Mouse (Mus musculus): ENCODE data around the gene Scyl2.
"Not testable (repeated sequence)": the region's sequence is repeated elsewhere in the genome, so short reads cannot be mapped to it uniquely, and the experiment has no call there.

Gene Scyl2

GRCm38 (mm10) chr10:89686139-89686808 lies at the start of gene Scyl2:
Scyl2 (minus strand) TSS chr10:89686285.
- peak; percentile 88 for DNase-seq (ENCODE audit: low read depth, low spot score)

- peak; percentile 92 for DNase-seq (ENCODE audit: low read depth, low spot score)
Observed at GRCm38 (mm10) chr10:89732001-89732794, 46.1 kb upstream of the Scyl2 start, which contains the start of gene Actr6. Actr6 (minus strand) TSS chr10:89732295.

- DNase-seq (ENCODE audit: low read depth, low spot score): no peak
Observed at GRCm38 (mm10) chr10:89731341-89731740, 45.3 kb upstream of the Scyl2 start.

GRCm38 (mm10) chr10:89730386-89730785 lies 44.3 kb upstream of the Scyl2 start:
- DNase-seq (ENCODE audit: low read depth, low spot score): no peak

- no peak for DNase-seq (ENCODE audit: low read depth, low spot score)
Observed at GRCm38 (mm10) chr10:89722247-89723195, 36.4 kb upstream of the Scyl2 start.

- no peak for DNase-seq (ENCODE audit: low read depth, low spot score)
Observed at GRCm38 (mm10) chr10:89720796-89721195, 34.7 kb upstream of the Scyl2 start.

- DNase-seq (ENCODE audit: low read depth, low spot score): no peak
Observed at GRCm38 (mm10) chr10:89720252-89720651, 34.2 kb upstream of the Scyl2 start.

GRCm38 (mm10) chr10:89714910-89715309 lies 28.8 kb upstream of the Scyl2 start:
- no peak for DNase-seq (ENCODE audit: low read depth, low spot score)

GRCm38 (mm10) chr10:89708720-89709119 lies 22.6 kb upstream of the Scyl2 start:
- no peak for DNase-seq (ENCODE audit: low read depth, low spot score)

GRCm38 (mm10) chr10:89707397-89707796 lies 21.3 kb upstream of the Scyl2 start:
- no peak for DNase-seq (ENCODE audit: low read depth, low spot score)

- DNase-seq (ENCODE audit: low read depth, low spot score): no peak
Observed at GRCm38 (mm10) chr10:89703042-89703441, 17.0 kb upstream of the Scyl2 start.

GRCm38 (mm10) chr10:89697956-89698355 lies 11.9 kb upstream of the Scyl2 start:
- DNase-seq (ENCODE audit: low read depth, low spot score): no peak

GRCm38 (mm10) chr10:89696270-89696669 lies 10.2 kb upstream of the Scyl2 start:
- not testable (repeated sequence) for DNase-seq (ENCODE audit: low read depth, low spot score)

- DNase-seq (ENCODE audit: low read depth, low spot score): no peak
Observed at GRCm38 (mm10) chr10:89695194-89695911, 9.3 kb upstream of the Scyl2 start.

- DNase-seq (ENCODE audit: low read depth, low spot score): no peak
Observed at GRCm38 (mm10) chr10:89690021-89690420, 3.9 kb upstream of the Scyl2 start.

- no peak for DNase-seq (ENCODE audit: low read depth, low spot score)
Observed at GRCm38 (mm10) chr10:89687455-89687854, 1.4 kb upstream of the Scyl2 start.

- no peak for DNase-seq (ENCODE audit: low read depth, low spot score)
Observed at GRCm38 (mm10) chr10:89685391-89686138, 520 bp downstream of the Scyl2 start.

- no peak for DNase-seq (ENCODE audit: low read depth, low spot score)
Observed at GRCm38 (mm10) chr10:89682961-89683360, 3.1 kb downstream of the Scyl2 start.

GRCm38 (mm10) chr10:89682157-89682556 lies 3.9 kb downstream of the Scyl2 start:
- DNase-seq (ENCODE audit: low read depth, low spot score): no peak

GRCm38 (mm10) chr10:89681706-89682105 lies 4.4 kb downstream of the Scyl2 start:
- DNase-seq (ENCODE audit: low read depth, low spot score): no peak
